Mouse (Mus musculus): ENCODE data around the gene Orai1.

- no peak for TF ChIP-seq EP300 (IDR thresholded peaks at IDR 0.05; ENCODE audit: low read depth)
- no peak for TF ChIP-seq CTCF (IDR thresholded peaks at IDR 0.05; ENCODE audit: low read depth)
Measured at GRCm38 (mm10) chr5:123023049-123023448, 8.2 kb downstream of the Orai1 start.
